Mouse (Mus musculus): ENCODE data around the gene Jph3. TPM values are rescaled to one million over a fixed set of nuclear protein-coding genes. Genes with fewer than 3 reads are reported as not detected.

The Jph3 gene
- polyA plus RNA-seq, 1 experiment: not detected

DNA sequence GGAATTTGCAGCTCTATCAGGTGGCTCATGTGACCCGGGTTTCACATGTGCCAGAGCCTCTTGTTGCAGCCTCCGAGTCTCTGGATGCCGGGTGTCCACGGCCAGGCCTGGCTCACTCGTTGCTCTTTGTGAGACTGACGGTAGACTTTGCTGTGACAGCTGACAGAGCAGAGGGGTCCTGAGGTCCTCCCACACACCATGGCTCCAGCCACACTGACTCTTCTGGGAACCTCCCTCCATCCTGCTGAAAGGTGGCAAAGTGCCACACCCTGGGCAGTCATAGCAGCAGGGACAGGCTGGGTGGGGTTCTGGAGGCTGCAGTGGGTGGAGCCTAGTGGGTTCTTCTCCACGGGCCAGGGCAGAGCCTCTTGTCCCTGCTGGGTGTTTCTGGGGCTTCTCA is 31.1 kb downstream of the Jph3 start:
- peaks cover 54% of the 10 kb centered on the region for H3K27me3 ChIP-seq (ENCODE audit: control insufficient read depth, insufficient read depth, insufficient read length)

DNA sequence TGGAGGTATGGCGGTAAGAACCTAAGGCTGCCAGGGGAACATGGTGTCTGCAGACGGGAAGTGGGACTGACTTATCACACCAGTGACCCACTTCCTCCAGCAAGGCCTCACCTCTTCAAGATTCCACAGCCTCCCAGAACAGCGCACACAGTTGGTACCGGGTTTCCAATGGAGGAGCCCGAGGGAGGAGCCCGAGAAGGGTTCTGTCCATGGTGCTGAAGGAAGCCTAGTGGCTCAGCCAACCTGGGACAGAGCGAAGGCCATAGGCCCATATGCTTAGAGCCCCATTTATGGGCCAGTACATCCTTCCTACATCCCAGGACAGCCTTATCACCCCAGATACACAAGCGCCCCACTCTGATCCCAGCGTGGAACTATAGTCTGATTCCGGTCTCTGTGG is 32.1 kb downstream of the Jph3 start:
- TF ChIP-seq POLR2AphosphoS2 (IDR thresholded peaks at IDR 0.05; ENCODE audit: insufficient read length, low read depth) (no peak), REST (IDR thresholded peaks at IDR 0.05; ENCODE audit: insufficient read depth, insufficient read length) (peak; percentile 81)
- Histone ChIP-seq H3K36me3 (ENCODE audit: control insufficient read depth, insufficient read depth) (no peaks in the 10 kb centered on the region), H3K4me2 (ENCODE audit: low read depth) (no peak overlapping the region), H3K27me3 (ENCODE audit: control insufficient read depth, insufficient read depth, insufficient read length) (peaks cover 48% of the 10 kb centered on the region), H3K4me3 (no peak overlapping the region), H3K79me2 (ENCODE audit: control insufficient read depth, insufficient read depth) (no peaks in the 10 kb centered on the region), H3ac (ENCODE audit: control insufficient read depth, insufficient read length) (no peak overlapping the region)

More for the DNA sequence above, 31.1 kb downstream of the Jph3 start:
- Histone ChIP-seq H3K4me3 (no peak overlapping the region), H3K36me3 (ENCODE audit: control insufficient read depth, insufficient read depth) (no peaks in the 10 kb centered on the region), H3K79me2 (ENCODE audit: control insufficient read depth, insufficient read depth) (no peaks in the 10 kb centered on the region), H3ac (ENCODE audit: control insufficient read depth, insufficient read length) (no peak overlapping the region), H3K4me2 (ENCODE audit: low read depth) (no peak overlapping the region)
- TF ChIP-seq POLR2AphosphoS2 (IDR thresholded peaks at IDR 0.05; ENCODE audit: insufficient read length, low read depth): no peak
- no peak for TF ChIP-seq MYOD1 (IDR thresholded peaks at IDR 0.05; ENCODE audit: control insufficient read depth in 1 of 3, insufficient read length in 2 of 3, low read depth in 2 of 3)
- TF ChIP-seq REST (IDR thresholded peaks at IDR 0.05; ENCODE audit: insufficient read depth, insufficient read length): no peak
- no peak for TF ChIP-seq MYOG (IDR thresholded peaks at IDR 0.05; ENCODE audit: control insufficient read depth in 1 of 3, insufficient read depth in 1 of 3, insufficient read length in 2 of 3, low read depth in 2 of 3)
- TF ChIP-seq TCF12 (IDR thresholded peaks at IDR 0.05; ENCODE audit: insufficient read depth, poor library complexity, severe bottlenecking): no peak
- TF ChIP-seq TCF3 (IDR thresholded peaks at IDR 0.05; ENCODE audit: insufficient read length, low read depth): no peak
- no peak for TF ChIP-seq CEBPB (IDR thresholded peaks at IDR 0.05; ENCODE audit: insufficient read depth, poor library complexity, severe bottlenecking)
- TF ChIP-seq MAX (IDR thresholded peaks at IDR 0.05; ENCODE audit: low read depth): no peak
- no peak for TF ChIP-seq POLR2A (IDR thresholded peaks at IDR 0.05; ENCODE audit: insufficient read length, low read depth)
- TF ChIP-seq USF1 (IDR thresholded peaks at IDR 0.05; ENCODE audit: low read depth): no peak
- no peak for TF ChIP-seq E2F4 (IDR thresholded peaks at IDR 0.05; ENCODE audit: insufficient read depth)
- TF ChIP-seq SRF (IDR thresholded peaks at IDR 0.05; ENCODE audit: control insufficient read depth, insufficient read length, low read depth): no peak

DNA sequence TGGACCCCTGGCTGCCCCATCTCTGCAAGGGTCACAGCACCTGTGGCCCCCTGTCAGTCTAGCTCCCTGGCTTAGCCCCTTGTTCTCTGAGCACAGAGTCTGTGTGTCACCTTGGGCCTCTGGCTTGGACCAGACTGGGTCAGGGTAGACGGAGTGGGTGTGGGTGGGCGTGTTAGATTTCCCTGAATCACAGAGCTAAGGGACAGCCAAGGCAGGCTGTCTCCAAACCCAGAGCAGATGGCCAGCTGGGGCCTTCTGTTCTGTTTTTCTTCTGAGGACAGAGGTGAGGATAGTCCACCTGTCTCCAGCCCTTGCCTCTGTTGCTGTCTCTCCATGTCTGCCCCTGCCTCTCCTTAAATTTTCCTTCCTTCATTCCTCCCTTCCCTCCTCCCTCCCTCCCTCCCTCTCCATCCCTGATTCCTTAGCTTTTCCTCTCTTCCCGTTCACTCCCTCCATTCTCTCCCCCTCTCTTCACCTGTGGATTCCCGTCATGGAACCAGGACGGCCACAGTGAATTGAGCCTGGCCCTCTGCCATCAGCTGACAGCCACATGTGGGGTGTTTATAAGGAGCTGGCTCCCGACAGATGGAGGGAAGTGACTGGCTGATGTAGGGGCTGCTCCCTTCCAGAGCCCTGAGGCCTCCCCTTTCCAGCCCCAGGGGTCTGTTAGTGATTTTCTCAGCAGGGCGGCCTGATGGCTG is 33.7 kb downstream of the Jph3 start:
- no peaks in the 10 kb centered on the region for H3K36me3 ChIP-seq (ENCODE audit: control insufficient read depth, insufficient read depth)
- H3K4me3 ChIP-seq: no peak overlapping the region
- H3K4me2 ChIP-seq (ENCODE audit: low read depth): no peak overlapping the region
- no peaks in the 10 kb centered on the region for H3K79me2 ChIP-seq (ENCODE audit: control insufficient read depth, insufficient read depth)
- H3ac ChIP-seq (ENCODE audit: control insufficient read depth, insufficient read length): no peak overlapping the region
- H3K27me3 ChIP-seq (ENCODE audit: control insufficient read depth, insufficient read depth, insufficient read length): peaks cover 57% of the 10 kb centered on the region
- TF ChIP-seq TCF12 (IDR thresholded peaks at IDR 0.05; ENCODE audit: insufficient read depth, poor library complexity, severe bottlenecking) (no peak), TCF3 (IDR thresholded peaks at IDR 0.05; ENCODE audit: insufficient read length, low read depth) (no peak), MYOG (IDR thresholded peaks at IDR 0.05; ENCODE audit: control insufficient read depth in 1 of 3, insufficient read depth in 1 of 3, insufficient read length in 2 of 3, low read depth in 2 of 3) (no peak)

DNA sequence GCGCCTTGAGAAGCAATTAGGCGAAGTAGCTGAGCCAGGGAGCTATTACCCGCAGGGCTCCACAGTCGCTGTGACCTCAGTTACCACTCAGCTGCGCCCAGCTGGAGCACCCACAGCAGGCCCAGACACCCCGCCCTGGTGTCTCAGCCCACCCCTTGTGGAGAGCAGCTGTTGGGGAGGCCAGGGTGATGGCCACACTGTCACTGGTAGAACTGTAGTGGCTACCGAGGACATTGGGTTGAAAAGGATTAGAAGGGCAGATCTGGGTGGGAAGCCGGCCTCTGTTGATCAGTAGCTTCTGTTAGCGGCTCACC is 34.2 kb downstream of the Jph3 start:
- Histone ChIP-seq H3K27me3 (ENCODE audit: control insufficient read depth, insufficient read depth, insufficient read length) (peaks cover 55% of the 10 kb centered on the region), H3ac (ENCODE audit: control insufficient read depth, insufficient read length) (no peak overlapping the region), H3K36me3 (ENCODE audit: control insufficient read depth, insufficient read depth) (no peaks in the 10 kb centered on the region), H3K79me2 (ENCODE audit: control insufficient read depth, insufficient read depth) (no peaks in the 10 kb centered on the region), H3K4me3 (no peak overlapping the region), H3K4me2 (ENCODE audit: low read depth) (no peak overlapping the region)
- TF ChIP-seq MYOG (IDR thresholded peaks at IDR 0.05; ENCODE audit: control insufficient read depth in 1 of 3, insufficient read depth in 1 of 3, insufficient read length in 2 of 3, low read depth in 2 of 3) (peak in 2 of 3 experiments; percentile 10 to 45), USF1 (IDR thresholded peaks at IDR 0.05; ENCODE audit: low read depth) (no peak), MYOD1 (IDR thresholded peaks at IDR 0.05; ENCODE audit: control insufficient read depth in 1 of 3, insufficient read length in 2 of 3, low read depth in 2 of 3) (peak in 1 of 3 experiments; percentile 68)

DNA sequence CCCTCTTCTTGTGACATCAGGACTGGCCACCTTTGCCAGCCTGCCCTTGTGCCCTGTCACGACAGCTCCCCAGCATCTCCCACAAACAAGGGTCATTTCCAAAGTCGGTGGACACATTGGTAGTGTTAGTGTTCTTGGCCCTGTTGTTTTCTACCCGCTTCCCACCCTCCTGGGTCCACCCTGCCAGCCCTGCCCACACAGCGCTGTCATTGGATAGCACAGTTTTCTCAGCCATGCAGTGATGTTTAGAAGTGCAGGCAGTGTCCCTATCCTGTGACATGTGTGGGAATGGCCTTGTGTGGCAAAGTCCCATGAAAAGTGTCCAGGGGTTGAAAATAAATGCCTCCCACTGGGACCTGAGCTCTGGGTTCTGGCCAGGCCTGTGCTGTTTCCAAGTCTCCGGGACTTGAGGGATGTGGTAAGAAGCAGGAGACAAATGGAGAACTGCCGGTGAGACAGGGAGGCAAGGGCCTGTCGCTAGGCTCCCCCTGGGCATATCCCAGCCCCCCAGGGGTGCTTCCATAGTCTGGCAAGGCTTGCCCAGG is 36.2 kb downstream of the Jph3 start:
- Histone ChIP-seq H3ac (ENCODE audit: control insufficient read depth, insufficient read length) (no peak overlapping the region), H3K4me2 (ENCODE audit: low read depth) (no peak overlapping the region), H3K4me3 (no peak overlapping the region), H3K36me3 (ENCODE audit: control insufficient read depth, insufficient read depth) (no peaks in the 10 kb centered on the region), H3K27me3 (ENCODE audit: control insufficient read depth, insufficient read depth, insufficient read length) (peaks cover 71% of the 10 kb centered on the region), H3K79me2 (ENCODE audit: control insufficient read depth, insufficient read depth) (no peaks in the 10 kb centered on the region)
- TF ChIP-seq TCF12 (IDR thresholded peaks at IDR 0.05; ENCODE audit: insufficient read depth, poor library complexity, severe bottlenecking): no peak
- TF ChIP-seq POLR2AphosphoS2 (IDR thresholded peaks at IDR 0.05; ENCODE audit: insufficient read length, low read depth): no peak
- no peak for TF ChIP-seq MAX (IDR thresholded peaks at IDR 0.05; ENCODE audit: low read depth)
- TF ChIP-seq POLR2A (IDR thresholded peaks at IDR 0.05; ENCODE audit: insufficient read length, low read depth): no peak
- TF ChIP-seq MYOG (IDR thresholded peaks at IDR 0.05; ENCODE audit: control insufficient read depth in 1 of 3, insufficient read depth in 1 of 3, insufficient read length in 2 of 3, low read depth in 2 of 3): no peak
- TF ChIP-seq CEBPB (IDR thresholded peaks at IDR 0.05; ENCODE audit: insufficient read depth, poor library complexity, severe bottlenecking): no peak
- no peak for TF ChIP-seq MYOD1 (IDR thresholded peaks at IDR 0.05; ENCODE audit: control insufficient read depth in 1 of 3, insufficient read length in 2 of 3, low read depth in 2 of 3)
- TF ChIP-seq USF1 (IDR thresholded peaks at IDR 0.05; ENCODE audit: low read depth): no peak
- TF ChIP-seq E2F4 (IDR thresholded peaks at IDR 0.05; ENCODE audit: insufficient read depth): no peak
- no peak for TF ChIP-seq TCF3 (IDR thresholded peaks at IDR 0.05; ENCODE audit: insufficient read length, low read depth)
- TF ChIP-seq REST (IDR thresholded peaks at IDR 0.05; ENCODE audit: insufficient read depth, insufficient read length): no peak
- TF ChIP-seq SRF (IDR thresholded peaks at IDR 0.05; ENCODE audit: control insufficient read depth, insufficient read length, low read depth): no peak
